In the genomic region with DNA sequence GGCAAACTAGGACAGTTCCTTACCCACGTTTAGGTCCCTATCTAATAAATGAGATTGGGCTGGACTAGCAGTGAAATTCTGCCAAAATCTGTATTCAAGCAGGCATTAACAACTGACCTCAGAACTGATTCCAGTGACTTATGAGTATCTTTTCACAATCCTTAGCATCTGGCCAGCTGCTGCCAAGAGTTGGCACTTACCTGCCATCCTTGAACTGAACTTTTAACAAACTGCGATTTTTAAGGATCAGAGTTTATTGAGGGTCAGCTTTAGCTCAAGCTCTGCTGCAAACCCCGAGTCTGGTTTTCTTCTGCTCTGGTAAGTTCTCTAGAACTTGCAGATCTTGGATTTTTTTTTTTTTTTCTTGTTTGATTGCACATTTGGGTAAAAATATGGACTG, we compare ENCODE assay signal across 8 mouse cellular contexts. TPM values are rescaled to one million over a fixed set of nuclear protein-coding genes. Genes with fewer than 3 reads are reported as not detected.
DNase-seq lines count a peak whose midpoint lies in the region; ATAC-seq and TF ChIP-seq lines count a peak whose summit lies in the region.

No protein-coding gene starts in this region.

- H3K4me1 ChIP-seq in heart, adult 2 months (ENCODE audit: control insufficient read depth, insufficient read depth, low read length) = peaks cover 1% of the 10 kb centered on the region; the same call in 1 of the 2 replicates
- H3K4me1 ChIP-seq in lung, embryonic 14.5 days (ENCODE audit: insufficient read depth) = peaks cover 6% of the 10 kb centered on the region; the same call in 1 of the 2 replicates
- peaks cover 25% of the 10 kb centered on the region for H3K4me1 ChIP-seq in forebrain, embryonic 13.5 days
- H3K4me1 ChIP-seq in midbrain, embryonic 14.5 days (ENCODE audit: control insufficient read depth, insufficient read depth, low read length) = no peaks in the 10 kb centered on the region; the same call in 1 of the 2 replicates

- no peaks in the 10 kb centered on the region for H3K27me3 ChIP-seq in heart, adult 2 months (ENCODE audit: control insufficient read depth, insufficient read depth, low read length)
- H3K27me3 ChIP-seq in lung, embryonic 14.5 days (ENCODE audit: insufficient read depth, low read length) = no peaks in the 10 kb centered on the region; the same call in 1 of the 2 replicates
- H3K27me3 ChIP-seq in forebrain, embryonic 13.5 days = no peaks in the 10 kb centered on the region
- no peaks in the 10 kb centered on the region for H3K27me3 ChIP-seq in midbrain, embryonic 14.5 days (ENCODE audit: control insufficient read depth, insufficient read depth, low read length)

- H3K4me2 ChIP-seq in lung, embryonic 14.5 days = peak overlapping the region; percentile 69
- peak overlapping the region; percentile 65; the same call in 1 of the 2 replicates for H3K4me2 ChIP-seq in forebrain, embryonic 13.5 days
- peak overlapping the region; percentile 69 for H3K4me2 ChIP-seq in midbrain, embryonic 14.5 days (ENCODE audit: low read length)

- TF ChIP-seq EP300 in heart, adult 2 months (IDR thresholded peaks at IDR 0.05; ENCODE audit: insufficient read depth, low read depth, low read length) = no peak

- 55% methylated on average over 3 of the region's 3 CpGs for WGBS in heart, adult 2 months
- WGBS in lung, embryonic 14.5 days = 33% methylated on average over 3 of the region's 3 CpGs
- 48% methylated on average over 3 of the region's 3 CpGs for WGBS in forebrain, embryonic 13.5 days
- 59% methylated on average over 3 of the region's 3 CpGs for WGBS in midbrain, embryonic 14.5 days

- H3K27ac ChIP-seq in heart, adult 2 months = peak overlapping the region; percentile 94; the same call in 1 of the 2 replicates
- no peak overlapping the region for H3K27ac ChIP-seq in lung, embryonic 14.5 days (ENCODE audit: low read depth)
- no peak overlapping the region for H3K27ac ChIP-seq in forebrain, embryonic 13.5 days
- no peak overlapping the region for H3K27ac ChIP-seq in midbrain, embryonic 14.5 days (replicated peaks; ENCODE audit: low read depth, low read length)

- H3K79me2 ChIP-seq in heart, adult 2 months (replicated peaks; ENCODE audit: control insufficient read depth, insufficient read depth, low read length) = no peaks in the 10 kb centered on the region

- intact Hi-C loops in heart, adult 2 months (cut with DNase I) = no loop called here
- intact Hi-C loops in heart, postnatal 25 days (cut with DNase I) = no loop called here

- H3K9me3 ChIP-seq in lung, embryonic 14.5 days (ENCODE audit: low read depth, low read length) = no peaks in the 10 kb centered on the region
- H3K9me3 ChIP-seq in forebrain, embryonic 13.5 days (replicated peaks) = no peaks in the 10 kb centered on the region
- no peaks in the 10 kb centered on the region for H3K9me3 ChIP-seq in midbrain, embryonic 14.5 days (ENCODE audit: control insufficient read depth, low read length)

- no peak for TF ChIP-seq CTCF in heart, adult 2 months (IDR thresholded peaks at IDR 0.05)
- TF ChIP-seq CTCF in lung, embryonic 14.5 days (IDR thresholded peaks at IDR 0.05; ENCODE audit: low read depth) = no peak

- ATAC-seq in lung, embryonic 14.5 days (ENCODE audit: insufficient read depth) = no peak
- no peak for ATAC-seq in forebrain, embryonic 13.5 days
- ATAC-seq in midbrain, embryonic 14.5 days (ENCODE audit: low FRiP score, low TSS enrichment) = no peak

- no peak overlapping the region for H3K9ac ChIP-seq in heart, adult 2 months (ENCODE audit: low read depth, low read length)
- H3K9ac ChIP-seq in lung, embryonic 14.5 days = peak overlapping the region; percentile 97; the same call in 1 of the 2 replicates
- H3K9ac ChIP-seq in forebrain, embryonic 13.5 days = no peak overlapping the region
- no peak overlapping the region for H3K9ac ChIP-seq in midbrain, embryonic 14.5 days (replicated peaks; ENCODE audit: low read length)

- H3K36me3 ChIP-seq in heart, adult 2 months (ENCODE audit: control insufficient read depth, insufficient read depth, low read length) = peaks cover 7% of the 10 kb centered on the region
- H3K36me3 ChIP-seq in lung, embryonic 14.5 days (ENCODE audit: insufficient read depth) = peaks cover 8% of the 10 kb centered on the region; the same call in 1 of the 2 replicates
- H3K36me3 ChIP-seq in forebrain, embryonic 13.5 days (ENCODE audit: poor library complexity, severe bottlenecking) = no peaks in the 10 kb centered on the region
- no peaks in the 10 kb centered on the region for H3K36me3 ChIP-seq in midbrain, embryonic 14.5 days (ENCODE audit: control insufficient read depth, insufficient read depth, low read length)

- no peak for TF ChIP-seq POLR2A in heart, adult 2 months (IDR thresholded peaks at IDR 0.05; ENCODE audit: insufficient read depth, low read depth, low read length)

- H3K4me3 ChIP-seq in heart, adult 2 months = no peak overlapping the region; the same call in 1 of the 2 replicates
- H3K4me3 ChIP-seq in lung, embryonic 14.5 days (ENCODE audit: low read depth, low read length) = peak overlapping the region; percentile 86
- no peak overlapping the region for H3K4me3 ChIP-seq in forebrain, embryonic 13.5 days
- H3K4me3 ChIP-seq in midbrain, embryonic 14.5 days (replicated peaks; ENCODE audit: low read depth, low read length) = peak overlapping the region; percentile 88

- DNase-seq in heart, adult 2 months = no peak
- DNase-seq in heart, postnatal 25 days (ENCODE audit: low spot score) = no peak
- no peak for DNase-seq in lung, embryonic 14.5 days
- no peak for DNase-seq in lung, adult 18-20 months
- DNase-seq in midbrain, embryonic 14.5 days = no peak
- DNase-seq in left cerebral cortex, adult 9 months (ENCODE audit: low spot score in 2 of 2) = no peak
- no peak for DNase-seq in adrenal gland, adult 8-10 months

RNA-seq across cellular contexts. Expression of gene Cbfb, which starts 0.9 kb away (rescaled TPM):
- total RNA-seq in heart, adult 2 months (2021) = 10 to 100 TPM; 23.1 to 23.8 TPM
- 6.4 and 11.0 TPM in 2 replicates for polyA plus RNA-seq in heart, adult 2 months (2012; rRNA removed)
- total RNA-seq in heart, postnatal 25 days (2021) = 10 to 100 TPM; 20.2 to 26.8 TPM
- 81.4 and 85.2 TPM in 2 replicates for polyA plus RNA-seq in lung, embryonic 14.5 days (2014; fragmentation: Nextera tagmentation; extraction: Ambion mirVana)
- 38.3 and 40.1 TPM in 2 replicates for polyA plus RNA-seq in forebrain, embryonic 13.5 days (2015; fragmentation: Nextera tagmentation; extraction: Ambion mirVana)
- 25.7 and 34.7 TPM in 2 replicates for polyA plus RNA-seq in midbrain, embryonic 14.5 days (2014; fragmentation: Nextera tagmentation; extraction: Ambion mirVana)
- 100 to 1,000 TPM in 2 of 4 experiments, 10 to 100 TPM in 2; 71.5 to 127 (median 93.2) TPM for total RNA-seq in adrenal gland, adult 8-10 months (2022)

RNA-seq across cellular contexts. Expression of gene Ces4a, which starts 38.0 kb away (rescaled TPM):
- not detected for total RNA-seq in heart, adult 2 months (2021)
- polyA plus RNA-seq in heart, adult 2 months (2012; rRNA removed) = not detected in 2 replicates
- not detected for total RNA-seq in heart, postnatal 25 days (2021)
- polyA plus RNA-seq in lung, embryonic 14.5 days (2014; fragmentation: Nextera tagmentation; extraction: Ambion mirVana) = not detected in 2 replicates
- 0.09 TPM in 1 of 2 replicates, not detected in the other for polyA plus RNA-seq in forebrain, embryonic 13.5 days (2015; fragmentation: Nextera tagmentation; extraction: Ambion mirVana)
- not detected in 2 replicates for polyA plus RNA-seq in midbrain, embryonic 14.5 days (2014; fragmentation: Nextera tagmentation; extraction: Ambion mirVana)
- under 1 TPM in 2 of 4 experiments, not detected in 2; 0.16 to 0.24 TPM for total RNA-seq in adrenal gland, adult 8-10 months (2022)

RNA-seq across cellular contexts. Expression of gene D230025D16Rik, which starts 55.4 kb away (rescaled TPM):
- 10 to 100 TPM; 19.2 to 20.3 TPM for total RNA-seq in heart, adult 2 months (2021)
- polyA plus RNA-seq in heart, adult 2 months (2012; rRNA removed) = 16.5 and 23.7 TPM in 2 replicates
- total RNA-seq in heart, postnatal 25 days (2021) = 10 to 100 TPM; 18.5 to 19.5 TPM
- polyA plus RNA-seq in lung, embryonic 14.5 days (2014; fragmentation: Nextera tagmentation; extraction: Ambion mirVana) = 35.4 and 36.1 TPM in 2 replicates
- polyA plus RNA-seq in forebrain, embryonic 13.5 days (2015; fragmentation: Nextera tagmentation; extraction: Ambion mirVana) = 25.2 and 26.4 TPM in 2 replicates
- polyA plus RNA-seq in midbrain, embryonic 14.5 days (2014; fragmentation: Nextera tagmentation; extraction: Ambion mirVana) = 38.7 and 39.9 TPM in 2 replicates
- total RNA-seq in adrenal gland, adult 8-10 months (2022) = 10 to 100 TPM; 25.0 to 31.8 (median 28.4) TPM

Comparison
In these comparisons a context has a peak if more than half of its experiments do, and no peak if none do; other contexts are left out.
1. H3K4me3 ChIP-seq: peak in lung, embryonic 14.5 days (single experiment) and midbrain, embryonic 14.5 days (single experiment); none in heart, adult 2 months (single experiment) and forebrain, embryonic 13.5 days (single experiment).
2. Peak in every context shown above with its lines, with median percentiles within 50 percentile points of each other: H3K4me2 ChIP-seq.